Mouse (Mus musculus): ENCODE measurements at regions not wholly inside any gene's neighbourhood (a gene's known extent, or its start where the extent isn't known, plus 50 kb on each side); places are given as distances from the start of the nearest gene placed in this dataset.

DNA sequence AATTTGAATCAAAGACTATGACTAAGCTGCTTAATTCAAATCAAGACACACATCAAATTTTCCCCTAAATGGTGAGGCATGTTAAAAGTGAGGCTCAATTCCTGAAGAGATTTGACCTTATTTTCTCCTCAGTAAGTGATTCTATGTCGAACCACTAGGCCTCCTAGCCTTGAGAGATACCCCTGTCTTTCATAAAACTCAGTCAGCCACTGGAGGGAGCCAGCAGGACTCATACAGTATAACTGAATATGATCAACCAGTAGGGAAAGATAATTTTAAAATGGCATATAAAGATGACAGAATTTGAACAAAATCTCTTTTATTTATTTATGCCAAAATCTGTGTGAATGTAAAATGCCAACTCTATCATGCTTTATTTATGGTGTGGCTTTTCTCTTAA, 626.5 kb upstream of the Pkn2 start:
- TF ChIP-seq POLR2A (IDR thresholded peaks at IDR 0.05; ENCODE audit: low read depth, low read length) (no peak), CTCF (IDR thresholded peaks at IDR 0.05; ENCODE audit: borderline replicate concordance, insufficient read depth, low read length) (no peak)
